Mouse (Mus musculus) midbrain, postnatal 0 days (tissue): ENCODE results near the gene Ucn2. TPM values are rescaled to one million over a fixed set of nuclear protein-coding genes. Genes with fewer than 3 reads are reported as not detected.

Experiments
- ATAC-seq: fragments of 200-750 bp; cut with Nextera tagmentation; 2 replicates; pipeline ENCODE4 v1.8.0; 2017; ENCODE audit warnings: moderate number of reproducible peaks, mild to moderate bottlenecking, moderate TSS enrichment, moderate library complexity; ENCODE audit not compliant: low FRiP score
- DNase-seq: peaks from one replicate; pipeline ENCODE4 v3.0.0-alpha.2; 2015; ENCODE audit warnings: low spot score
- H3K27ac ChIP-seq: fragments of 300-500 bp; sonication (generic); 2 replicates; pipeline ENCODE4 v1.5.1; 2014; ENCODE audit warnings: low read depth, mild to moderate bottlenecking, low read length, mixed read lengths
- H3K27me3 ChIP-seq: fragments of 300-500 bp; sonication (generic); 2 replicates; pipeline ENCODE4 v1.6.1; 2014; ENCODE audit warnings: low read length, control low read depth, mixed read lengths; ENCODE audit not compliant: insufficient read depth
- H3K36me3 ChIP-seq: fragments of 300-500 bp; sonication (generic); 2 replicates; pipeline ENCODE4 v1.6.1; 2014; ENCODE audit warnings: low read length, control low read depth, mixed read lengths; ENCODE audit not compliant: insufficient read depth
- H3K4me1 ChIP-seq: fragments of 300-500 bp; sonication (generic); 2 replicates; pipeline ENCODE4 v1.6.1; 2014; ENCODE audit warnings: mild to moderate bottlenecking, control low read depth, antibody characterized with exemption, low read length, mixed read lengths; ENCODE audit not compliant: insufficient read depth
- H3K4me2 ChIP-seq: fragments of 300-500 bp; sonication (generic); 2 replicates; pipeline ENCODE4 v1.6.1; 2014; ENCODE audit warnings: low read depth, mild to moderate bottlenecking, low read length, mixed read lengths; ENCODE audit not compliant: poor library complexity, severe bottlenecking
- H3K4me3 ChIP-seq: fragments of 300-500 bp; sonication (generic); 2 replicates; pipeline ENCODE4 v1.5.1; 2014; ENCODE audit warnings: low read depth, mild to moderate bottlenecking, low read length, moderate library complexity
- H3K9ac ChIP-seq: fragments of 300-500 bp; sonication (generic); replicated peaks from 2 replicates; pipeline ENCODE4 v1.6.1; 2014; ENCODE audit warnings: mild to moderate bottlenecking, low read length, moderate library complexity, mixed read lengths; ENCODE audit not compliant: poor library complexity, severe bottlenecking
- H3K9me3 ChIP-seq: fragments of 300-500 bp; sonication (generic); 2 replicates; pipeline ENCODE4 v1.6.1; 2016; ENCODE audit warnings: low read length, control low read depth
- CTCF ChIP-seq: IDR thresholded peaks from 2 replicates; pipeline ENCODE4 v1.5.1; 2016; ENCODE audit warnings: antibody characterized with exemption, mild to moderate bottlenecking
- WGBS: fragments of 180-500 bp; shearing (Covaris S2); extraction: QIAGEN DNeasy Blood & Tissue Kit; methylation state at CpG from one replicate; pipeline ENCODE4 v1.1.7; 2014; 5-methylcytosine and 5-hydroxymethylcytosine counted together
- polyA plus RNA-seq: library from polyadenylated mRNA; unstranded; fragments of >200 nt; fragmentation: Nextera tagmentation; extraction: Ambion mirVana; gene quantifications from 2 replicates; pipeline ENCODE4 v1.2.1, GENCODE M21; 2015
- total RNA-seq: library from RNA; depleted of rRNA; stranded (reverse); fragments of >200 nt; gene quantifications from 2 replicates; pipeline ENCODE4 v1.2.3, GENCODE M21; 2014

Gene Ucn2
- total and polyA plus RNA-seq, 2 experiments from 2014 or later = not detected

DNA sequence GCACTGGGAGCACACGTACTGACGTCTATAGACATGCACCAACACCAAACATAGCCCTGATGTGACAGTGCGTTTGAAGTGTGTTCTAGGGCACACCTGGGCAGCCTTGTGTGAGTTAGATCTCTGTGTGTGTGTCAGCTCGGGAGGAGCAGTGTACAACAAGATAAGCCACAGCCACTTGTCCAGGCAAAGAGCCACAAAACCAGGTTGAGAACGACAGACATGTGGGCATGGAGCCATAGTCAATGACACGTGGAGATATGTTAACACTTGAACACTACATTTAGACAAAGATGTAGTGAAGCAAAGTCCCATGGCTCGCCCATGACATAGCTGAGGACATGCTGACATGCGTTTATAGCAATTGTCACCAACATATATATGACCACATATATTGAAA is 15.2 kb upstream of the Ucn2 start:
- 86% methylated on average over 8 of the region's 8 CpGs for WGBS
- ATAC-seq = no peak

DNA sequence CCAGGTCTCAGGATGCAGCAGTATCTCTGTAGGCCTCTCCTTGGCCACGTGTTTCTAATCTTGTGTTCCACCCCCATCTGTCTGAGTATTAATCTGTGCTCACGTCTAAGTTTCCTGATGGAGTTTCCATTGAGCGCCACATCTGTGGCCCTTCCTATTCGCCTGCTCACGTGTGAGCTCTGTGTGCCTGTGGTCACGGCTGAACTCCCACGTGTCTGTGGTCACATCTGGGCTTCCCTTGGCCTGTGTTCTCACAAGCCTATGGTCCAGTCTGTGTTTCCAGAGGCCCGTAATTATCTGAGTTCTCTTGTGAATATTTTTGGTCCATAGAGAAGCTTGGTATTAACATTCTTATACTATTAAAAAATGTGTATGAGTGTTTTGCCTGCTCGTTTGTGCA is 9.3 kb upstream of the Ucn2 start:
- DNase-seq = no peak
- 87% methylated on average over 9 of the region's 9 CpGs for WGBS
- Histone ChIP-seq H3K36me3 (no peaks in the 10 kb centered on the region), H3K4me3 (no peak overlapping the region), H3K27me3 (no peaks in the 10 kb centered on the region), H3K4me1 (no peaks in the 10 kb centered on the region), H3K9me3 (no peaks in the 10 kb centered on the region), H3K27ac (no peak overlapping the region), H3K9ac (no peak overlapping the region), H3K4me2 (no peak overlapping the region)
- no peak for TF ChIP-seq CTCF
- ATAC-seq = no peak

More for the DNA sequence above, 15.2 kb upstream of the Ucn2 start:
- Histone ChIP-seq H3K27me3 (no peaks in the 10 kb centered on the region), H3K27ac (no peak overlapping the region), H3K4me1 (no peaks in the 10 kb centered on the region), H3K9me3 (no peaks in the 10 kb centered on the region), H3K36me3 (no peaks in the 10 kb centered on the region), H3K4me2 (no peak overlapping the region), H3K9ac (no peak overlapping the region), H3K4me3 (no peak overlapping the region)
- no peak for DNase-seq
- TF ChIP-seq CTCF = no peak

DNA sequence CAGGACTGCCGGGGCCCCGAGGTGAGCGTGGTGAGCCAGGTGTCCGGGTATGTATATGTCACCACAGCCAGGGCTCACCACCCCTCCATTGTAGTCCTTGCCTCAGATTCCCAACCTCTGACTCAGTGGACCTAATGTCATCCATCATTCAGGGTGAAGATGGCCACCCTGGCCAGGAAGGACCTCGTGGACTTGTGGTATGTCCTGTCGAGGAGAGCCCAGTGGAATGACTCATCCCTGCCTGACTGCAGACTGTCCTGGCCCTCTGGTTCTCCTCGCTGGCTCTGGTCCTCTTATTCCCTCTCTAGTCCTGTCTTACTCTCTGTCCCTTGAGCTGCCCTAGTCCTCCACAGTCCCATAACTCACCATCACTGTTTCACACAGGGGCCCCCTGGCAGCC is 7.8 kb upstream of the Ucn2 start:
- Histone ChIP-seq H3K4me3 (no peak overlapping the region), H3K27me3 (no peaks in the 10 kb centered on the region), H3K36me3 (no peaks in the 10 kb centered on the region), H3K4me1 (no peaks in the 10 kb centered on the region), H3K9ac (no peak overlapping the region), H3K9me3 (no peaks in the 10 kb centered on the region), H3K27ac (no peak overlapping the region), H3K4me2 (no peak overlapping the region)
- no peak for ATAC-seq
- TF ChIP-seq CTCF = no peak
- 78% methylated on average over 7 of the region's 7 CpGs for WGBS
- DNase-seq = no peak

DNA sequence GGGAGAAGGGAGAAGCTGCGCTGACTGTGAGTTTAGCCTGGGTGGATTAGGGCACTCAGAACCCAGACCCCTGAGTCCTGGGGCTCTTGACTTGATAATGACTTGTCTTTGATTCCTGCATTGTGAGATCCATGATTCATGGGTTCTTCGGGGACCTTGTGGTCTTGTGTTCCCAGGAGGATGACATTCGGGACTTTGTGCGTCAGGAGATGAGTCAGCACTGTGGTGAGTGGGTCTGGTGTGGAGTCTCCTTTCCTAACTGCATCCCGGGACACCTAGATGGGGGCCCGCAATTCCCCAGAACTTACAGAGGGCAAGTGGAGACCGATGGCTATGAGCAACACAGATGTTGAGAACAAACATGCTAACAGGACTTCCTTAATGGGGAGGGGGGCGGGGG is 3.3 kb upstream of the Ucn2 start:
- H3K36me3 ChIP-seq = no peaks in the 10 kb centered on the region

DNA sequence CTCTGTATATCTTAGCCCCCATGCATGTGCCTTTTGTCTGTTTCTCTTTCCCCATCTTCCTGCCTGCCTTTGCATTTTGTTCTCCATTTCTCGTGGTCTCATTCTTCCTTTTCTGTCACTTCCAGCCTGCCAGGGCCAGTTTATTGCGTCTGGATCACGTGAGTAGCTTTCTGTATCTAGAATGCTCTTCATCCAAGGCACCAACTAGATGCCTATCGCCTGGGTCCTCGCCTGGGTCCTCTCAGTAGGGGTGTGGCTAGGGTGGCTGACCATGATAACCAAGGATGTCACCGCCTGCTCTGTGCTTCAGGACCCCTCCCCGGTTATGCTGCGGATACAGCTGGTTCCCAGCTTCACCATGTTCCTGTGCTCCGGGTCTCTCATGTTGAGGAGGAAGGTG is 2.6 kb upstream of the Ucn2 start:
- Histone ChIP-seq H3K4me1 (no peaks in the 10 kb centered on the region), H3K4me2 (no peak overlapping the region), H3K9me3 (no peaks in the 10 kb centered on the region), H3K27me3 (no peaks in the 10 kb centered on the region), H3K4me3 (no peak overlapping the region), H3K36me3 (no peaks in the 10 kb centered on the region), H3K27ac (no peak overlapping the region), H3K9ac (no peak overlapping the region)
- no peak for DNase-seq
- WGBS = 83% methylated on average over 9 of the region's 9 CpGs
- no peak for ATAC-seq
- no peak for TF ChIP-seq CTCF

More for the DNA sequence above, 3.3 kb upstream of the Ucn2 start:
- WGBS = 88% methylated on average over 8 of the region's 8 CpGs
- H3K27me3 ChIP-seq = no peaks in the 10 kb centered on the region
- no peak overlapping the region for H3K27ac ChIP-seq
- no peak overlapping the region for H3K9ac ChIP-seq
- H3K4me3 ChIP-seq = no peak overlapping the region
- DNase-seq (no peak), ATAC-seq (no peak)
- TF ChIP-seq CTCF = no peak
- no peak overlapping the region for H3K4me2 ChIP-seq
- no peaks in the 10 kb centered on the region for H3K9me3 ChIP-seq
- no peaks in the 10 kb centered on the region for H3K4me1 ChIP-seq

DNA sequence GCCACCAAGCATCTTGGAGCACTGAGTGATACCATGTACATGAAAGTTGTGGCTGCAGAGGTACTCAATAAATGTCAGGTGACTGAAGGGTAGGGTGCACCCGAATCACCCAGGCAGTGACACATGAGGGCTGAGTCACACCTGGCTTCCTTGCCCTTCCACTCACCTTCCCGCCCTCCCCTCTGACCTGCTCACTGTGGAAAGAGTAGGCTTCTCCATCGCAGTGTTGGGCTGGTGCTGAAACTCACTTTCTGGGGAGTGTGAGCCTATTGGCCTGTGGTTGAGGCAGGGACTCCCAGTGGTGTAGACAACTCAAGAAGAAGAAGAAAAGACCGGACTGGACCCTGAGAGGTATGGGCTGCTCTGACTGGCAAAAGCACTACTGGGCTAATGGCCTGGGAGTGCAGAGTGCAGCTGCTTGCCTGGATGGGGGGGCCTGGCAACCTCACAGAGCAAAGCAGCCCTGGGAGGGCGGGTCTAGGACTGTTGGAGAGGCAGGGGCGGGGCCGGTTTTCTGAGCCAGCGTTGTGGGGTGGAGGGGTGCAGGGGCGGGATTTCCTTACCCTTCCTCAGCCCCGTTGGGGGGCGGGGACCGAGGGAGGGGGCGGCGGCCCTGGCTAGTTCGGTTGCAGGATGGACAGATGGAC is 2.0 kb downstream of the Ucn2 start:
- H3K4me2 ChIP-seq = no peak overlapping the region
- peaks cover 6% of the 10 kb centered on the region; the same call in 1 of the 2 replicates for H3K4me1 ChIP-seq
- WGBS = 23% methylated on average over 14 of the region's 15 CpGs
- H3K27me3 ChIP-seq = no peaks in the 10 kb centered on the region
- H3K27ac ChIP-seq = no peak overlapping the region
- no peak overlapping the region for H3K9ac ChIP-seq
- no peak for TF ChIP-seq CTCF
- H3K9me3 ChIP-seq = no peaks in the 10 kb centered on the region
- H3K4me3 ChIP-seq = no peak overlapping the region
- H3K36me3 ChIP-seq = no peaks in the 10 kb centered on the region
- DNase-seq (no peak), ATAC-seq (no peak)
